Mouse (Mus musculus) limb, embryonic 11.5 days (tissue): ENCODE data around the gene Tmod2. TPM values are rescaled to one million over a fixed set of nuclear protein-coding genes. Genes with fewer than 3 reads are reported as not detected.
A peak's percentile ranks its signal among the peaks of the same experiment; 100 is the strongest.

ENCODE experiments used
- ATAC-seq: fragments of 200-750 bp; cut with Nextera tagmentation; 2 replicates; pipeline ENCODE4 v1.8.0; 2017; ENCODE audit warnings: low read depth; ENCODE audit not compliant: insufficient number of reproducible peaks, low FRiP score, low TSS enrichment
- DNase-seq: peaks from one replicate; pipeline ENCODE4 v3.0.0-alpha.2; 2015; ENCODE audit warnings: low spot score
- H3K27ac ChIP-seq: fragments of 300-500 bp; sonication (generic); replicated peaks from 2 replicates; pipeline ENCODE4 v1.5.1; 2014; ENCODE audit warnings: low read depth, mild to moderate bottlenecking, low read length
- H3K27me3 ChIP-seq: fragments of 300-500 bp; sonication (generic); 2 replicates; pipeline ENCODE4 v1.6.1; 2014; ENCODE audit warnings: mild to moderate bottlenecking, low read length, mixed read lengths; ENCODE audit not compliant: control insufficient read depth, insufficient read depth
- H3K36me3 ChIP-seq: fragments of 300-500 bp; sonication (generic); 2 replicates; pipeline ENCODE4 v1.6.1; 2014; ENCODE audit warnings: mild to moderate bottlenecking, low read length, moderate library complexity, mixed read lengths; ENCODE audit not compliant: control insufficient read depth, insufficient read depth
- H3K4me1 ChIP-seq: fragments of 300-500 bp; sonication (generic); 2 replicates; pipeline ENCODE4 v1.6.1; 2014; ENCODE audit warnings: low read length, mixed read lengths; ENCODE audit not compliant: control insufficient read depth, insufficient read depth
- H3K4me2 ChIP-seq: fragments of 300-500 bp; sonication (generic); 2 replicates; pipeline ENCODE4 v1.6.1; 2014; ENCODE audit warnings: low read depth, mild to moderate bottlenecking, moderate library complexity; ENCODE audit not compliant: severe bottlenecking
- H3K4me3 ChIP-seq: fragments of 300-500 bp; sonication (generic); 2 replicates; pipeline ENCODE4 v1.5.1; 2014; ENCODE audit warnings: low read depth, low read length
- H3K9ac ChIP-seq: fragments of 300-500 bp; sonication (generic); 2 replicates; pipeline ENCODE4 v1.6.1; 2014; ENCODE audit warnings: mild to moderate bottlenecking, low read length
- H3K9me3 ChIP-seq: fragments of 300-500 bp; sonication (generic); 2 replicates; pipeline ENCODE4 v1.6.1; 2016; ENCODE audit warnings: low read length; ENCODE audit not compliant: control insufficient read depth
- WGBS: fragments of 180-500 bp; shearing (Covaris S2); extraction: QIAGEN DNeasy Blood & Tissue Kit; methylation state at CpG from one replicate; pipeline ENCODE4 v1.1.7; 2014; 5-methylcytosine and 5-hydroxymethylcytosine counted together
- polyA plus RNA-seq: library from polyadenylated mRNA; unstranded; fragments of >200 nt; fragmentation: Nextera tagmentation; extraction: Ambion mirVana; gene quantifications from 2 replicates; pipeline ENCODE4 v1.2.1, GENCODE M21; 2014

Gene Tmod2
- polyA plus RNA-seq, 1 experiment from 2014 or later = 28.1 TPM

DNA sequence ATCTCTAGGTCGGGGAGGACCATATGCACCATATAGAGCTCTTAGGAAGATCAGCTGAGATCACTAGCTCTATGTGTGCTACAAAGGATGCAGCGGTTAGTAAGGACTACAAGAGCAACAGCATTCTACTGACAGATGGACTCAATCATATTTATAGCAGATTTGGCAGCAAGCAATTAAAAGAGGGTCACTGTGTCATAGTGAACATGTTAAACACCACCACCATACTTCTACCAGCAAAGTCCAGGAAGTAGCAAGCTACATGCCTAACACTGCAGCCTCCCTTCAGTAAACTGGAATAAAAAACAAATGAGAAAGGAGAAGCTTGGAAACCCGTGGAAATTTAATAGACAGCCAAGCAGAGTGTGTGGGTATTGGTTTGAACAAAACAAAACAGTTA is 5.4 kb upstream of the Tmod2 start:
- H3K4me2 ChIP-seq = no peak overlapping the region

DNA sequence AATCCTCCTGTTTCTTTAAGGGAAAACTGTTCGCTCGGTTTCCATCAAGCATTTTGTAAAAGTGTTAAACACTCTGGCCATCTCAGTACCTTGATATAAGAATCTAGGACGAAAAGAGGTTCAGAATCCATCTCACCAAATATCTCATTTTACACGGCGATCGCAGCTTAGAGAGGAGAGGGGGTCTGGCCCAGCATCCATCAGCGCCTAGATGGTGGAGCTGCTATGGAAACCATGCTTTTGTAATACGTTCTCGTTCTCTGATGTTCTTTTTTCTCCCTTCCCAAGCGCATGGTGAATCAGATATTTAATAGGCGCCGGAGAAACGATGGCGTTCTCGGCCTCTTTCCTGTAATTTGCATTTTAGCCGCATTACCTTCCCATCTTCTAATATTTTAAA is 1.2 kb downstream of the Tmod2 start:
- Histone ChIP-seq H3K9ac (no peak overlapping the region; the same call in 1 of the 2 replicates), H3K36me3 (no peaks in the 10 kb centered on the region), H3K4me3 (peak overlapping the region; percentile 86), H3K27me3 (no peaks in the 10 kb centered on the region), H3K4me2 (peak overlapping the region; percentile 90), H3K4me1 (no peaks in the 10 kb centered on the region), H3K27ac (no peak overlapping the region), H3K9me3 (no peaks in the 10 kb centered on the region)
- DNase-seq (peak; percentile 33), ATAC-seq (no peak)
- WGBS = 22% methylated on average over 16 of the region's 16 CpGs

More for the DNA sequence above, 5.4 kb upstream of the Tmod2 start:
- Histone ChIP-seq H3K9me3 (no peaks in the 10 kb centered on the region), H3K4me3 (no peak overlapping the region), H3K4me1 (no peaks in the 10 kb centered on the region), H3K36me3 (no peaks in the 10 kb centered on the region), H3K27ac (no peak overlapping the region), H3K9ac (no peak overlapping the region), H3K27me3 (no peaks in the 10 kb centered on the region)
- ATAC-seq (no peak), DNase-seq (no peak)
- 71% methylated on average over 3 of the region's 3 CpGs for WGBS

DNA sequence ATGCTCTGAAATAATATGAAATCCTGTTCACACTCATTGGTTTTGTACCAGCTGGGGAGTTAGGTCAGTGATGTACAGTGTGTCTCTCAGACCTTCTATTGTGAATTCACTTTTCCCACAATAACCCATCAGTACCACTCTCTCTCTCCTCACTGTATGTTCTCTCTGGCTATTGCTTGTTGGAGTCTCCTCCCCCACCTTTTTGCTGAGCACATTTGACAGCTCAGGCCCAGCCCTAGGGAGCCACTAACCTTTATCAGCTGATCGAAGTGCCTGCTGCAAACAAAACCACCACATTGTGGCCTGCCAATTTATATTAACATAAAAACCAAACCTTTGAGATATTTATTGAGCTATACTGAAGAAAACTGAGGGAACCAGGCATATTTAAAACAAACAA is 1.6 kb downstream of the Tmod2 start:
- DNase-seq (no peak), ATAC-seq (no peak)
- no peak overlapping the region for H3K4me3 ChIP-seq
- H3K4me1 ChIP-seq = no peaks in the 10 kb centered on the region
- 69% methylated on average over 1 of the region's 1 CpGs for WGBS
- H3K9ac ChIP-seq = no peak overlapping the region
- H3K9me3 ChIP-seq = no peaks in the 10 kb centered on the region
- no peaks in the 10 kb centered on the region for H3K36me3 ChIP-seq
- H3K4me2 ChIP-seq = no peak overlapping the region
- H3K27ac ChIP-seq = no peak overlapping the region
- no peaks in the 10 kb centered on the region for H3K27me3 ChIP-seq

DNA sequence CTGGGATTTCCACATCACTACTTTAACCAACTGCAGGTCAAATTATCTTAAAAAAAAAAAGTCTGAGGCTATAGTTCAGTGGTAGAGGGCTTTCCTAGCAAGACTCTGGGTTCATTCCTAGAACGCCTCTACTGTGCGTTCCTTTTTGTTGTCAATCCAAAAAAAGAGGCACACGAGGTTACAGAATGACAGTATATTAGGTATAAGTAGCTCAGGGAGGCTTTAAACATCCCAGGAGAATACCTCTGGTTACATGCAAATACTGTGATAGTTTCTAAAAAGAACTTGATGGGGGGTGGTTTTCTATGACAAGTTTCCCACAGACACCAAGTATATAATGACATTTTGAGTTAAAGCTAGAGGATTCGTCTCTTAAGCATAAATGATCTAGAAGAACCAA is 3.6 kb downstream of the Tmod2 start:
- H3K27ac ChIP-seq = no peak overlapping the region
- no peak overlapping the region for H3K4me3 ChIP-seq
- DNase-seq = no peak
- no peak overlapping the region for H3K9ac ChIP-seq
- H3K36me3 ChIP-seq = no peaks in the 10 kb centered on the region
- no peaks in the 10 kb centered on the region for H3K9me3 ChIP-seq
- H3K4me2 ChIP-seq = no peak overlapping the region
- no peaks in the 10 kb centered on the region for H3K4me1 ChIP-seq
- 90% methylated on average over 4 of the region's 4 CpGs for WGBS
- no peaks in the 10 kb centered on the region for H3K27me3 ChIP-seq
- no peak for ATAC-seq

DNA sequence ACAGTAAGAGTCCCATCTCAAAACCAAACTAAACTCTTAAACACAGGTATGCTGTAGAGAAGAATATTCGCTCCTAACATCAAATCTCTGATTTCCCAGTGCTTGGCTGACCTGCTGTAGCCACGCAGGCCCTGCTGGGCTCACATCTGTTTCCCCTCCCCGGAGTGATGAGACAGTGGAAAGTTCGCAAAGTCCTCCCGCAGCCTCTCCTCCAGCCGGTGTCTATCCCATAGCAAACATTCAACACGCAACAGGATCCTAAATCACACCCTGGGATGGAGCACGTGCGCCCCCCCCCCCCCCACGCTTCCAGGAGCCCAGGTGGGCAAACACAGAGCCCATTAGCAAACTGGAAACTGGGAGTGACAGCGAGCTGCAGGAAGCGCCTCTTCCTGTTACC is 9.6 kb downstream of the Tmod2 start:
- H3K4me3 ChIP-seq = no peak overlapping the region
- ATAC-seq (no peak), DNase-seq (no peak)
- no peaks in the 10 kb centered on the region for H3K36me3 ChIP-seq
- 48% methylated on average over 12 of the region's 12 CpGs for WGBS
- H3K27ac ChIP-seq = no peak overlapping the region
- H3K4me2 ChIP-seq = no peak overlapping the region; the same call in 1 of the 2 replicates
- no peaks in the 10 kb centered on the region for H3K27me3 ChIP-seq
- H3K9me3 ChIP-seq = no peaks in the 10 kb centered on the region
- H3K4me1 ChIP-seq = no peaks in the 10 kb centered on the region
- H3K9ac ChIP-seq = no peak overlapping the region

DNA sequence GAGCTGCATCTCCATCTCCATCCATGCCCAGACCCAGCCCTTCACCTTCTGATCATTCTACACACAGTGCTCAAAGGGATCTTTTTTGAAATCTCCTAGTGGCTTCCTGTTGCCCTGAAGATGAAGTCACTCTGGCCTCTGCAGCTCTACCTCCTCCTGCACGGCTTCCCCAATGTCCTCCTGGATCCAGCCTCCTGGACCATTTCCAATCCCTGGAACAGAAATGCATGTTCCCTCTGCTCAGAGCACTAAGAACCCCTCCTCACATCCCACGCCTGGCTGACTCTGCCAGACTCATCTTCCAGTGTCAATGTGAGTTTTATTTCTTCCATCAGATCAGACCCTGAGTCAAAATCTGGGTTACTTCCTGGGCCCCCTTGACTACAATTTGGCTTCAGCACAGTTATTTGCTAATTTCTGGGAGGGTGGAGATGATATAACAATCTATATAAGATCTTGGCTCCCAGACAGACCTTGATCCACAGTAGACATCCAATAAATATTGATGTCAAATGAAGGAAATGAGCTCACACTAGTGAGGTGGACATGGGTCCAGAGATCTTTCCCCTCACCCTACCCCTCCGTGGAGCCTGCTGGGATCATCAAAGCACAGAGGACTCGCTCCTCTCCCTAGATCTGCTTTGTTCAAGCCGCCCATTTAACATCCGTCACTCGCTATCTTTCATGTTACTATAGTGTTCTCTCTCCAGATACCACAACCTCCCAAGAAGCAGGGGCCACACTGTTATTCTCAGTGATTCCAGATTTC is 10.8 kb downstream of the Tmod2 start:
- Histone ChIP-seq H3K36me3 (no peaks in the 10 kb centered on the region), H3K4me3 (no peak overlapping the region), H3K4me1 (no peaks in the 10 kb centered on the region), H3K4me2 (no peak overlapping the region), H3K9ac (no peak overlapping the region), H3K9me3 (no peaks in the 10 kb centered on the region), H3K27ac (no peak overlapping the region), H3K27me3 (no peaks in the 10 kb centered on the region)
- 72% methylated on average over 7 of the region's 7 CpGs for whole genome bisulfite sequencing
- ATAC-seq = no peak
- no peak for DNase-seq

DNA sequence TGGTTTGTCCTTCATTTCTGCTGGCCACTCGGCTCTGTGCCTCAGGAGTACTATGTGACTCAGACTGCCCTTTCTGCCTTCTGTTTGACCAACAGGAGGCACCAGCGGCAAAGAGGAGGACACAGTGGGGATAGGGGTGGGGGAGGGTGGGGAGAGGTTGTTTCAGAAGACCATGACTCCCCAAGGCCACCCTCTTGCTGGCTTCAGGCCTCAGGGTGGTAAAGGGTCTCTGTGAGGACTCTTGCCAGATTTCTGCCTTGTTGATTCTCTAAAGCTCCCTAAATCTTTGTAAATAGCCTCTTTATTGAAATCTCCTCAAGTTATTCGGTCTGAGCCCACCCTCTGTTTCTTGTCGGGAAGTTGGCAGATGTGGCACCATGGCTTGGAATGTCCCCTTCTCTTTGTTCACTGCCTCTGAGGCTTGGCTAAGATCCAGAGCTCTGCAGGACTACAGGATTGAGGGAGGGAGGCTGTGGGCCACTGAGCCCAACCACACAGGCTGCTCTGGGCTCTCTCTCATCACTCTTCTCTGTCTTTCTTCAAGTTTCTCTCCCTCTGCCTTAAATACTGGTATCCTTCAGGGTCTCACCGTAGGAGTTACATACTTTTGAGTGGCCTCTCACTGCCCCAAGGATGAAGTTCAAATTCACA is 11.8 kb downstream of the Tmod2 start:
- no peaks in the 10 kb centered on the region for H3K4me1 ChIP-seq
- no peak overlapping the region for H3K4me3 ChIP-seq
- no peak overlapping the region for H3K4me2 ChIP-seq
- DNase-seq (no peak), ATAC-seq (no peak)
- H3K9ac ChIP-seq = no peak overlapping the region
- H3K36me3 ChIP-seq = peaks cover 2% of the 10 kb centered on the region; the same call in 1 of the 2 replicates
- WGBS = 66% methylated on average over 5 of the region's 5 CpGs
- no peaks in the 10 kb centered on the region for H3K9me3 ChIP-seq
- H3K27me3 ChIP-seq = no peaks in the 10 kb centered on the region
- H3K27ac ChIP-seq = no peak overlapping the region

DNA sequence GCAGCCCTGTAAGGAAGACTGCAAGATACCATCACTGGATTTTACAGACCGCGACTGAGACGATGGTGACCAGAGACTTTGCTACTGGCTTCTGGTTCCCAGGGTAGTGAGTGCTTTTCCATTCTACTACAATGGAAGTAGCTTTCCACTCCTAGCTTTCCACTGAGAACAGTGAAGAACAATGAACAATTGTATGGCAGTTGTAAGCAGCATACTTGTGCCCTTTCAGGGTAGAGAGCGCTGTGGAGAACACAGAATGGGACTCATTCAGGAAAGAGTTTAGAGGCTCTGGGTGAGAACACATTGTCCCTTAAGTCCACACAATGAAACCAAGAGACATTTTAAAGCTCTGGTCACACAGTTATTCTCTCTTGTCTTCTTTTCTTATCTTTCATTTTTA is 13.5 kb downstream of the Tmod2 start:
- Histone ChIP-seq H3K4me2 (no peak overlapping the region), H3K9me3 (no peaks in the 10 kb centered on the region), H3K4me1 (no peaks in the 10 kb centered on the region), H3K36me3 (peaks cover 2% of the 10 kb centered on the region; the same call in 1 of the 2 replicates), H3K27me3 (no peaks in the 10 kb centered on the region), H3K9ac (no peak overlapping the region), H3K27ac (no peak overlapping the region), H3K4me3 (no peak overlapping the region)
- DNase-seq (no peak), ATAC-seq (no peak)
- WGBS = 89% methylated on average over 4 of the region's 4 CpGs
